Mouse (Mus musculus): ENCODE results near the gene Tnfaip3. TPM values are rescaled to one million over a fixed set of nuclear protein-coding genes. Genes with fewer than 3 reads are reported as not detected.

Gene Tnfaip3
- 1.4 and 2.0 TPM in 2 replicates for polyA plus RNA-seq (2014; fragmentation: Nextera tagmentation; extraction: Ambion mirVana)

DNA sequence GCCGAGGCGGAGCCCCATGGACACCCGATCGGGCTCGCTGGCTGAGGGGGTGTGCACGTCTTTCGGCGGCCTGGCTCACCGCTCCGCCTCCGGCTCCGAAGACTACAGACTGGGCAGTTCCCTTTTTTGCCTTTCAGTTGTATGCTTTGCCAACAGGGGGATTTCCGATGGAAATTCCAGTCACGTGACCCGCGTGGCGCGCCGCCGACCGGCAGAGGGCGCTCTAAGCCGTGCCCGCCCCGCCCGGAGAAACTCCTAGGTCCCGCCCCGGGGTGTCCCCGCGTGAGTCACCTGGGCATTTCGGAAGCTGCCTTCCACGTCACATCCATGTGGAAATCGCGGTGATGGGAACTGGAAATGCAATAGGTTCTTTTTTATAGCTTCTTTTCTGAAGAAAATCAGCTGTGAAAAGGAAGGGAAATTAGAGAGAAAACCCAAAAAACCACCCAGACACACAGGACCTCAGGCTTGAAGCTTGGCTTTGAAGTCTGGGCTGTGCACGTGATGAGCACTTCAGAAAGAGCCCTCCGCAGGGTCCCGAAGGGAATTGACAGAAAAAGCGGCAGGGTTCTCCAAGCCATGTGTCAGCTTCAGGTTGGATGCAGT lies at the start of gene Tnfaip3:
Tnfaip3 (minus strand) TSS at position 401 of the 606 bp plus-strand sequence.
- DNase-seq (ENCODE audit: low spot score) (peak; percentile 96), ATAC-seq (ENCODE audit: low FRiP score) (peak; percentile 95)
- Histone ChIP-seq H3K27ac (ENCODE audit: low read depth, low read length) (no peak within 1 kb of the TSS), H3K4me2 (replicated peaks; ENCODE audit: low read depth, low read length) (peak within 1 kb of the TSS; percentile 93), H3K9ac (ENCODE audit: low read depth, low read length) (peak within 1 kb of the TSS; percentile 64), H3K9me3 (ENCODE audit: control insufficient read depth, low read length) (no peaks in the 10 kb centered on the region), H3K4me1 (replicated peaks; ENCODE audit: control insufficient read depth, insufficient read depth, low read length) (no peaks in the 10 kb centered on the region), H3K4me3 (ENCODE audit: low read depth, low read length) (peak within 1 kb of the TSS; percentile 77), H3K27me3 (ENCODE audit: control insufficient read depth, insufficient read depth, low read length) (0 out of 2 replicates have a peak, but pooled peaks cover 2% of the 10 kb centered on the region), H3K36me3 (ENCODE audit: control insufficient read depth, insufficient read depth, low read length) (no peaks in the 10 kb centered on the region)
- WGBS: under 1% methylated on average over 34 of the region's 38 CpGs

DNA sequence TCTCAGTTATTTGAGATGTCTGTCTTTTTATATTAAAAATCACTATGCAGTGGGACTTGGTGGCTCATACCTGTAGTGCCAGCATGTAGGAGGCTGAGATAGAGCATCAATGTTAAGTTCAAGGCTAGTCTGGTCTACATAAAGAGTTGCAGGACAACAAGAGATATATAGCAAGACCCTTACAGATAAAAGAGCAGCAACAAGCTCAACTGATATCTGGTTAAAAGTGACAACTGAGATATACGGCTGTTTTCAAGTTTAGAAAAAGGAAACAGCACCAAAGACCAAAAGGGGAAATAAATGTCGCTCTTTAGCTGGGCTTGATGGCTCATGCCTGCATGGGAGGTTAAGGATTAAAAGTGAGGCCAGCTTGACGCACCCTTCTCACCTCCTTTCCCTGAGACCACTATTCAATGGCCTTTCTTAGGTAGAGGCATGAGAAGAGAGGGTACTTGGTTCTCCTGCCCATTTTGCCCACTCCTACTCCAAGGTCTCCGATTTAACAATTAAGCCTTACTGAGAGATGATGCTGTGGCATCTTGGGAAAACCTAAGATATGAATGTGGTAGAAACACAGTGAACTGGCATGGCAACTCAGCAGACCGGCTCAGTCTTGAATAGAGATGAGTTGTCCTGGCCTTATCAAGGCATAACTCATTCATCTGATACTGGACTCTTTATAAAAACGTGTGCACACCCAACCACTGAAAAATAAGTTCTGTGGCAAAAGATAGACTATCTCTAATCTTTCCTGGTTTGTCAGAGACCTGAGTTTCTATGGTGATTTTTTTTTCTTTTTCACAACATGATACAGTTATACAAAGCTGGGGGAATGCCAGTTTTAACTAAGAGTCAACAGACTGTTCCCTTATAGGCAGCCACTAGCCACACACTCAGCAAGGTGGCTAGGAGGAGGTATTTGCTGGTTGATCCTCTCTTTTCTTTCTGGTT lies 49.5 kb upstream of the Tnfaip3 start:
- ATAC-seq (ENCODE audit: low FRiP score): no peak
- no peak overlapping the region for H3K4me3 ChIP-seq (ENCODE audit: low read depth, low read length)
- 77% methylated on average over 6 of the region's 6 CpGs for WGBS

DNA sequence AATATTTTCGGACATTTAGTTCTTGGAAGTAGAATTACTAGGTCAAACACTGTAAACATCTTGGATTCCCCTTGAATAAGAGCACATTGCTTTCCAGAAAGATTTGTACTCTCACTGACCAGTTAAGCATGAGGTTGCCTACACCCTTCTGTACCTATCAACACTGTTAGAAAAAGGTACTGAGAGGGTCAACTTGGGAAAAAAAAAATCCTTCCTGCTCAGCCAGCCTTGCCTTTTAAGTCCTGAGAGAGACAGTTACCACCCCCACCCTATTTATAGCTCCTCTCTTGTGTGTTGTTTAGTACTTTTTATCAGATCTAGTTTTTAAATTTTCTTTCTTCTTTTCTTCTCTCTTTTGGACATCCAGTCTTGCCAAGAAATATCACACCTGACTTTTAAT lies 48.2 kb upstream of the Tnfaip3 start:
- no peaks in the 10 kb centered on the region for H3K9me3 ChIP-seq (ENCODE audit: control insufficient read depth, low read length)
- H3K27me3 ChIP-seq (ENCODE audit: control insufficient read depth, insufficient read depth, low read length): no peaks in the 10 kb centered on the region
- no peaks in the 10 kb centered on the region for H3K36me3 ChIP-seq (ENCODE audit: control insufficient read depth, insufficient read depth, low read length)
- ATAC-seq (ENCODE audit: low FRiP score) (no peak), DNase-seq (ENCODE audit: low spot score) (no peak)
- H3K4me2 ChIP-seq (replicated peaks; ENCODE audit: low read depth, low read length): no peak overlapping the region
- no peaks in the 10 kb centered on the region for H3K4me1 ChIP-seq (replicated peaks; ENCODE audit: control insufficient read depth, insufficient read depth, low read length)
- no peak overlapping the region for H3K27ac ChIP-seq (ENCODE audit: low read depth, low read length)
- 95% methylated on average over 1 of the region's 1 CpGs for WGBS
- H3K9ac ChIP-seq (ENCODE audit: low read depth, low read length): no peak overlapping the region
- H3K4me3 ChIP-seq (ENCODE audit: low read depth, low read length): no peak overlapping the region

More for the DNA sequence above, 49.5 kb upstream of the Tnfaip3 start:
- Histone ChIP-seq H3K27ac (ENCODE audit: low read depth, low read length) (no peak overlapping the region), H3K4me1 (replicated peaks; ENCODE audit: control insufficient read depth, insufficient read depth, low read length) (no peaks in the 10 kb centered on the region), H3K9ac (ENCODE audit: low read depth, low read length) (no peak overlapping the region), H3K4me2 (replicated peaks; ENCODE audit: low read depth, low read length) (no peak overlapping the region), H3K36me3 (ENCODE audit: control insufficient read depth, insufficient read depth, low read length) (no peaks in the 10 kb centered on the region), H3K9me3 (ENCODE audit: control insufficient read depth, low read length) (no peaks in the 10 kb centered on the region), H3K27me3 (ENCODE audit: control insufficient read depth, insufficient read depth, low read length) (no peaks in the 10 kb centered on the region)
- DNase-seq (ENCODE audit: low spot score): no peak

DNA sequence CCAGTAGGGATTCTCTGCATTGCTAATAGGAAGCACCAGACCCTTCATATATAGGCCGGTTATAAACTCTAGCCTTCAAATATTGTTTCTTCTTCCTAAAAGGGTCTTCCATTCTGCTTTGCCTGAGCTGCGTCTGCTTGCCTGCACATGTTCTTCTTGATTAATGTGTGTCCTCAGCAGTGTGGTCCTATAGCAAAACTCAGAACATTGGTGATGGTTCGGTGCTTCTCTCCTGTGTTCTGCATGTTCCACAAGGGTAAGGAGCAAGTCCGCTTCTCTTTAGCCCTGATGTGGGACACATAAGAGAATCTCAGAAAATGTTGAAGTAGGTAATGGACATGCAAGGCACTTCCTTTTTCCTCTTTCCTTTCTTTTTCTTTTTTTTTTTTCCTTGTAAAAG lies 47.8 kb upstream of the Tnfaip3 start:
- Histone ChIP-seq H3K27ac (ENCODE audit: low read depth, low read length) (no peak overlapping the region), H3K4me2 (replicated peaks; ENCODE audit: low read depth, low read length) (no peak overlapping the region), H3K36me3 (ENCODE audit: control insufficient read depth, insufficient read depth, low read length) (no peaks in the 10 kb centered on the region), H3K9me3 (ENCODE audit: control insufficient read depth, low read length) (no peaks in the 10 kb centered on the region), H3K4me1 (replicated peaks; ENCODE audit: control insufficient read depth, insufficient read depth, low read length) (no peaks in the 10 kb centered on the region), H3K4me3 (ENCODE audit: low read depth, low read length) (no peak overlapping the region), H3K9ac (ENCODE audit: low read depth, low read length) (no peak overlapping the region), H3K27me3 (ENCODE audit: control insufficient read depth, insufficient read depth, low read length) (no peaks in the 10 kb centered on the region)
- WGBS: 87% methylated on average over 4 of the region's 4 CpGs
- ATAC-seq (ENCODE audit: low FRiP score) (no peak), DNase-seq (ENCODE audit: low spot score) (no peak)

DNA sequence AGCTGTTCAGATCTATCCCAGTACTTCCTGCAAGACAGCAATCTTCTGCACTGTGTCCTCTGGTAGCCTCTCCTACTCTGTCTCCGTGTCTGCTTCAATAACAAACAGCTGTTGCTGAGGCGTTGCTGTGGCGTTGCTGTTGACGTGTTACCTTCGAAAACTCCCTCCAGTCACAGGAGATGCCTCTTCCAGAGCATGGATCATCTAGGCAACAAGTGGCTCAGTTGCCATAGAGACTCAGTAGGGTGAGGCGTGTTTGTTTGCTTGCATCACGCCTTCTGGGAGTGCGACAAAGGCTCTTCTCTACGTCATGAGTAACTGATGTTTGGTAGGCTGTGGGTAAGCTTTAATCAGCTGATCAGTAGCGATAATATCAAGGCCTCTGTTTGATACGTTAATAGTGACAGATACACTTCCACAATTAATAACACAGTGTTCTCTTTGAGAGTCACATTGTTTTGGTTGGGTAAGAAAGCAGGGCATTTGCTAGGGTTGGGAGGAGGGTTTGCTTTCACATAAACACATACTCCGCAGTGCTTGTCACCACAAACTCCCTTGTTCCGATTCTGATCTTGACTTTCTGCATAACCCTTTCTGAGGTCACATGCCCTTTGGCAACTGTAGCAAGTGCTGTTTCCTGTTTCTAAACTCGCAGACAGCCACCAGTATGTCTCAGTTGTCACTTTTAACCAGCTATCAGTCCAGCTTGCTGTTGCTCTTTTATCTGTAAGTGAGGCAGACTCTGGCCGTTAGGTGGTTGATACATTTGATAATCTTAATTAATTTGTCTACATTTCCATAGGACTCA lies 46.8 kb upstream of the Tnfaip3 start:
- DNase-seq (ENCODE audit: low spot score) (peak; percentile 7), ATAC-seq (ENCODE audit: low FRiP score) (no peak)
- WGBS: 68% methylated on average over 15 of the region's 15 CpGs

GRCm38 (mm10) chr10:19061201-19061600 lies 45.7 kb upstream of the Tnfaip3 start:
- H3K27me3 ChIP-seq (ENCODE audit: control insufficient read depth, insufficient read depth, low read length): no peaks in the 10 kb centered on the region
- no peak for DNase-seq (ENCODE audit: low spot score)
- H3K4me3 ChIP-seq (ENCODE audit: low read depth, low read length): no peak overlapping the region
- no peak overlapping the region for H3K9ac ChIP-seq (ENCODE audit: low read depth, low read length)
- no peaks in the 10 kb centered on the region for H3K36me3 ChIP-seq (ENCODE audit: control insufficient read depth, insufficient read depth, low read length)
- H3K27ac ChIP-seq (ENCODE audit: low read depth, low read length): no peak overlapping the region
- H3K4me2 ChIP-seq (replicated peaks; ENCODE audit: low read depth, low read length): no peak overlapping the region
- no peak for ATAC-seq (ENCODE audit: low FRiP score)
- H3K4me1 ChIP-seq (replicated peaks; ENCODE audit: control insufficient read depth, insufficient read depth, low read length): no peaks in the 10 kb centered on the region
- WGBS: 90% methylated on average over 3 of the region's 3 CpGs
- H3K9me3 ChIP-seq (ENCODE audit: control insufficient read depth, low read length): no peaks in the 10 kb centered on the region

More for the DNA sequence above, 46.8 kb upstream of the Tnfaip3 start:
- Histone ChIP-seq H3K4me2 (replicated peaks; ENCODE audit: low read depth, low read length) (no peak overlapping the region), H3K9ac (ENCODE audit: low read depth, low read length) (no peak overlapping the region), H3K27ac (ENCODE audit: low read depth, low read length) (no peak overlapping the region), H3K4me1 (replicated peaks; ENCODE audit: control insufficient read depth, insufficient read depth, low read length) (no peaks in the 10 kb centered on the region), H3K27me3 (ENCODE audit: control insufficient read depth, insufficient read depth, low read length) (no peaks in the 10 kb centered on the region), H3K4me3 (ENCODE audit: low read depth, low read length) (no peak overlapping the region), H3K9me3 (ENCODE audit: control insufficient read depth, low read length) (no peaks in the 10 kb centered on the region), H3K36me3 (ENCODE audit: control insufficient read depth, insufficient read depth, low read length) (no peaks in the 10 kb centered on the region)

DNA sequence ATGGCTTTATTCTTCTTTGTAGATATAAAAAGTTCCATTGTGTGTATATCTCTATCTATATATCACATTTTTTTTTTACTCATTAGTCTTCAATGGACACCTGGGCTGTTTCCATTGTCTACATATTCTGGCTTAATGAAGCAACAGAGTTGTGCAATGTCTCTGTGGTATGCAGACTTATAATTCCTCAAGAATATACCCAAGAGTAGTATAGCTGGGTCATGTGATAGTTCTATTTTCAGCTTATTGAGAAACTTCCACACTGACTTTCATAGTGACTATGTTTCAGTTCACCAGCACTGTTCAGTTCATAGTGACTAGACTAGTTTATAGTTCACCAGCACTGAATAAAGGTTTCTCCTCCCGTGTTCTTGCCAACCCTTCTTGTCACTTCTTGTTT lies 38.1 kb upstream of the Tnfaip3 start:
- Histone ChIP-seq H3K27me3 (ENCODE audit: control insufficient read depth, insufficient read depth, low read length) (no peaks in the 10 kb centered on the region), H3K4me2 (replicated peaks; ENCODE audit: low read depth, low read length) (no peak overlapping the region), H3K36me3 (ENCODE audit: control insufficient read depth, insufficient read depth, low read length) (no peaks in the 10 kb centered on the region), H3K9me3 (ENCODE audit: control insufficient read depth, low read length) (no peaks in the 10 kb centered on the region), H3K9ac (ENCODE audit: low read depth, low read length) (no peak overlapping the region), H3K4me3 (ENCODE audit: low read depth, low read length) (no peak overlapping the region), H3K4me1 (replicated peaks; ENCODE audit: control insufficient read depth, insufficient read depth, low read length) (no peaks in the 10 kb centered on the region), H3K27ac (ENCODE audit: low read depth, low read length) (no peak overlapping the region)
- DNase-seq (ENCODE audit: low spot score): no peak
- no peak for ATAC-seq (ENCODE audit: low FRiP score)
- 70% methylated on average over 1 of the region's 1 CpGs for WGBS

DNA sequence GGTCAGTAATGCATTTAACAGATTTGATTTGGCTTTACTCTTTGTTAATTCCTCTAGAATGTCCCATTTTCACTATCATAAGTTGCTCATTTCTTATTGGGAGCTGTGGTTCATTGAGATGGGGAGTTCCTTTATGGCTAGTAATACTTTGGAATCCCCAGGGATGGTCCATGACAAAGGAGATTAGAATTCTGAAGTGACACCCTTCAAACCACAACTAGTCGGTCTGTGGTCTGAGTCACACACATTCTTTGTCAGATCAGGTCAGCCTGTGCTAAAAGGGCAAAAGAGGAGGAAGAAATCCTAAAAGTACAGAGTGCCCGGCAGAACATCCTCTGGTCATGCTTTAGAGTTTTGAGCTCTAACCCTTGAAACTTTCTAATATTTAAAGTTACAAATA lies 30.5 kb upstream of the Tnfaip3 start:
- Histone ChIP-seq H3K36me3 (ENCODE audit: control insufficient read depth, insufficient read depth, low read length) (no peaks in the 10 kb centered on the region), H3K4me1 (replicated peaks; ENCODE audit: control insufficient read depth, insufficient read depth, low read length) (no peaks in the 10 kb centered on the region), H3K4me3 (ENCODE audit: low read depth, low read length) (no peak overlapping the region), H3K27ac (ENCODE audit: low read depth, low read length) (no peak overlapping the region), H3K9me3 (ENCODE audit: control insufficient read depth, low read length) (no peaks in the 10 kb centered on the region), H3K9ac (ENCODE audit: low read depth, low read length) (no peak overlapping the region), H3K4me2 (replicated peaks; ENCODE audit: low read depth, low read length) (no peak overlapping the region), H3K27me3 (ENCODE audit: control insufficient read depth, insufficient read depth, low read length) (no peaks in the 10 kb centered on the region)
- DNase-seq (ENCODE audit: low spot score) (no peak), ATAC-seq (ENCODE audit: low FRiP score) (no peak)
- 72% methylated on average over 2 of the region's 2 CpGs for WGBS
